Mouse (Mus musculus) embryonic facial prominence, embryonic 15.5 days (tissue): ENCODE results near the gene Megf6. TPM values are rescaled to one million over a fixed set of nuclear protein-coding genes. Genes with fewer than 3 reads are reported as not detected.

ENCODE experiments used
- ATAC-seq: fragments of 200-750 bp; cut with Nextera tagmentation; 2 replicates; pipeline ENCODE4 v1.8.0; 2017; ENCODE audit warnings: low read depth, moderate TSS enrichment; ENCODE audit not compliant: insufficient number of reproducible peaks, low FRiP score, low TSS enrichment
- H3K27ac ChIP-seq: fragments of 300-500 bp; sonication (generic); replicated peaks from 2 replicates; pipeline ENCODE4 v1.5.1; 2015; ENCODE audit warnings: mild to moderate bottlenecking, inconsistent platforms
- H3K27me3 ChIP-seq: fragments of 300-500 bp; sonication (generic); 2 replicates; pipeline ENCODE4 v1.6.1; 2015; ENCODE audit warnings: inconsistent platforms
- H3K36me3 ChIP-seq: fragments of 300-500 bp; sonication (generic); 2 replicates; pipeline ENCODE4 v1.6.1; 2015; ENCODE audit warnings: mild to moderate bottlenecking, inconsistent platforms
- H3K4me1 ChIP-seq: fragments of 300-500 bp; sonication (generic); 2 replicates; pipeline ENCODE4 v1.6.1; 2015; ENCODE audit warnings: inconsistent platforms
- H3K4me2 ChIP-seq: fragments of 300-500 bp; sonication (generic); replicated peaks from 2 replicates; pipeline ENCODE4 v1.6.1; 2015; ENCODE audit warnings: mild to moderate bottlenecking, inconsistent platforms
- H3K4me3 ChIP-seq: fragments of 300-500 bp; sonication (generic); replicated peaks from 2 replicates; pipeline ENCODE4 v1.5.1; 2015; ENCODE audit warnings: mild to moderate bottlenecking, inconsistent platforms
- H3K9ac ChIP-seq: fragments of 300-500 bp; sonication (generic); 2 replicates; pipeline ENCODE4 v1.6.1; 2015; ENCODE audit warnings: inconsistent platforms
- H3K9me3 ChIP-seq: fragments of 300-500 bp; sonication (generic); replicated peaks from 2 replicates; pipeline ENCODE4 v1.6.1; 2016; ENCODE audit warnings: inconsistent platforms
- WGBS: fragments of 180-500 bp; shearing (Covaris S2); methylation state at CpG from one replicate; pipeline ENCODE4 v1.1.7; 2015; 5-methylcytosine and 5-hydroxymethylcytosine counted together
- polyA plus RNA-seq: library from polyadenylated mRNA; unstranded; fragments of >200 nt; fragmentation: Nextera tagmentation; extraction: Ambion mirVana; gene quantifications from 2 replicates; pipeline ENCODE4 v1.2.1, GENCODE M21; 2015

The Megf6 gene
- polyA plus RNA-seq, 1 experiment from 2014 or later = 146 TPM

DNA sequence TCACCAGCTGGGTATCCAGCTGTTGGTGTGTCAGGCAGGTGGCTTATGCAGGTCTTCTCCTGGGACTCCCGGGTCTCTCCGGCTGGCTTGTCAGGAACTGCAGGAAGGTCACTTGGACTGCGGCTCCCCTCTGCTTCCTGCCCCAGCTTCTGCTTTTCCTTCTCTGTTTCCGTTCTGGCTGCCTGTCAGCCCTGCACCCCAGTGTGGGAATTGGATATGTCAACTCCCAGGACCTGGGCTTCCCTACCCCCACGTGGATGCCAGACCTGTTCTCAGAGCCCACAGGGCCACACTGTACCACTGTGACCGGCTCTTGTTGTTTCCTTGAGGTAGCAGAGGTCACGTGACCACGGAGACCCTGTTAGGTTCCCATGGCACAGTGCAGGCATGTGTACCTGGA lies 18.4 kb downstream of the Megf6 start:
- Histone ChIP-seq H3K4me1 (no peaks in the 10 kb centered on the region), H3K9me3 (no peaks in the 10 kb centered on the region), H3K27ac (no peak overlapping the region), H3K27me3 (no peaks in the 10 kb centered on the region), H3K9ac (no peak overlapping the region), H3K4me2 (no peak overlapping the region), H3K4me3 (no peak overlapping the region), H3K36me3 (0 out of 2 replicates have a peak, but pooled peaks cover 2% of the 10 kb centered on the region)
- 77% methylated on average over 8 of the region's 8 CpGs for WGBS
- no peak for ATAC-seq

DNA sequence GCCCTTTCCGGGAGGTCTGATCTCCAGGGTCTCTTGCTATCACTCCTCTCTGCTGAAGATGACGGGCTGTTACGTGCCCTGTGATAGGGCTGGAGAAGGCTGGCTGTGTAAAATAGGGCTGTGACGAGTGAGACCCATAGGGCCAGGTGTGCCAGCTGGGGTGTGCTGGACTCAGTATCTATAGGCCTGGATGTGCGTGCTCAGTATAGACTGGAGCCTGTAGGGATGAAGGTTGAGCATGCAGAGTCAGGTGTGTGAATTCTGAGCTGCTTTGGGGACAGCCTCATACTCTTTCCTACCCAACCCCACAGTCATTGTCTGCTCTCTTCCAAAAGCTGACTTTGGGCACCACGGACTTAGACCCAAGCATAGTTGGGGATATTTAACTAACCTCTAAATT lies 27.4 kb downstream of the Megf6 start:
- Histone ChIP-seq H3K9me3 (no peaks in the 10 kb centered on the region), H3K4me1 (peaks cover 17% of the 10 kb centered on the region), H3K4me3 (no peak overlapping the region), H3K27ac (peak overlapping the region; percentile 88), H3K36me3 (0 out of 2 replicates have a peak, but pooled peaks cover 4% of the 10 kb centered on the region), H3K27me3 (no peaks in the 10 kb centered on the region), H3K4me2 (no peak overlapping the region), H3K9ac (no peak overlapping the region)
- WGBS = 52% methylated on average over 6 of the region's 6 CpGs
- ATAC-seq = 0 out of 2 replicates have a peak, but pooled peaks have one; percentile 36

DNA sequence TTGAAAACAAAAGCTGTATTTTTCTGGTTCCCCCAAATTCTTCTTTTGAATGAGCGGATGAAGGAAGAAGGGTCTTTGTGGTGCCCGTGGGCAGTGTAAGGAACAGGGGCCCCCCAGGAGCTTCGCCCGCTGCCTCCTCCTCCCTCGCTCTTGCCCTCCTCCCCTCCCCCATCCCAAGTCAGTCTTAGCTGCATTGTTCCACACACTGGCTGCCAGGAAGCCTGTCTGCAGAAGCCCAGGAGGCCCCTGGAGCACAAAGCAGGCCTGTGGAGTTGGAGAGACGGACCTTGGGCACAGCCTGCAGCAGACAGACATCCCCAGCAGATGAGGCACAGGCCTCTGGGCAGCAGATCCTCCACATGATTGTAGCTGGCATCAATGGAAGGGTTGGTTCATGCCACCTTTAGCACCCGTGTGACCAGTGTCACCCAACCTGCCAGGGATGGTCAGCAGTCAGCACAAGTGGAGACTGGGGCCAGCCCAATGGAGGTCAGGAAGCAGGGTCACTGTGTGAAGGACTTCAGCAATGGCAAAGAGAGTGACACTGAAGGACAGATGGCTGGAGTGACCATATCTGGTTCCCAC lies 27.9 kb downstream of the Megf6 start:
- Histone ChIP-seq H3K9me3 (no peaks in the 10 kb centered on the region), H3K4me1 (peaks cover 17% of the 10 kb centered on the region), H3K36me3 (0 out of 2 replicates have a peak, but pooled peaks cover 4% of the 10 kb centered on the region), H3K4me2 (no peak overlapping the region; the same call in 1 of the 2 replicates), H3K4me3 (no peak overlapping the region), H3K9ac (peak overlapping the region; percentile 19; the same call in 1 of the 2 replicates), H3K27me3 (no peaks in the 10 kb centered on the region), H3K27ac (peak overlapping the region; percentile 88)
- WGBS = 33% methylated on average over 7 of the region's 7 CpGs
- ATAC-seq = no peak

DNA sequence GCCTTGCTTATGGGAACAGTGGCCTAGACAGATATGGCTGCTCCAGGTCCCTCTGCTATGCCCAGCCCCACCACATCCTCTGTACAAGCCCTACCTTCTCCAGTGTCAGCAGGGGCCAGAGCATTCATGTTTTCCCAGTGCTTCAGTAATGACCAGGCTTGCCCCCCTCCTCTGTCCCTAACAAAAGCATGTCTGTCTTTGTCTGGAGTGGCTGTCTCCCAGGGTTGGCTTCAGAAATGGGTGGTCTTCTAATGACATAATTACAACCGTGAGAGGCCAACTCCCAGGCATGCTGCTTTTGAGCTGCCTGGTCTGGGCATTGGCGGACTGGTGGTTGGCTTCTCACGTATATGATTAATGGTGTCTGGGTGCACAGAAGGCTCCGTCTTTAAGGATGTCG lies 31.0 kb downstream of the Megf6 start:
- H3K4me2 ChIP-seq = no peak overlapping the region
- H3K9me3 ChIP-seq = no peaks in the 10 kb centered on the region
- H3K27me3 ChIP-seq = no peaks in the 10 kb centered on the region
- H3K4me3 ChIP-seq = no peak overlapping the region
- 54% methylated on average over 5 of the region's 5 CpGs for WGBS
- no peak overlapping the region for H3K9ac ChIP-seq
- H3K4me1 ChIP-seq = peaks cover 33% of the 10 kb centered on the region
- ATAC-seq = peak; percentile 17; the same call in 1 of the 2 replicates
- no peaks in the 10 kb centered on the region for H3K36me3 ChIP-seq
- no peak overlapping the region for H3K27ac ChIP-seq

DNA sequence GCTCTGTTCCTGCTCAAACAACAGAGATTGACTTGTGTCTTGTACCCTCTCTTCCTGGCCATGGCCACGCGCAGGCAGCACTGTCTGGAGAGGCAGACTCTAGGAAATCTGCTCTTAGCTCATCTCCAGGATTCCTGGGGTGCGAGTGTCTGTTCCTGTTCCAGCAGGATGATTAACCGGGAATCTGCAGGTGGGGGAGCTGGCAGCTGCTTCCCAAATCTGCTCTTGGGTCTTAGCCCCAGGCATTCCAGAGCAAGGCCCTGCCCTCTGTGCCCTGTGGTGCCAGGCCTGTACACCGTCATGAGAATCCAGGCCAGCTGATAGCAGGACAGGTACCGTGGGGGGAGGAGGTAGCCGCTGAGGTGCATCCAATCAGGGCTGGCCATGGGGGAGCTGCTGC lies 34.0 kb downstream of the Megf6 start:
- H3K9ac ChIP-seq = no peak overlapping the region

DNA sequence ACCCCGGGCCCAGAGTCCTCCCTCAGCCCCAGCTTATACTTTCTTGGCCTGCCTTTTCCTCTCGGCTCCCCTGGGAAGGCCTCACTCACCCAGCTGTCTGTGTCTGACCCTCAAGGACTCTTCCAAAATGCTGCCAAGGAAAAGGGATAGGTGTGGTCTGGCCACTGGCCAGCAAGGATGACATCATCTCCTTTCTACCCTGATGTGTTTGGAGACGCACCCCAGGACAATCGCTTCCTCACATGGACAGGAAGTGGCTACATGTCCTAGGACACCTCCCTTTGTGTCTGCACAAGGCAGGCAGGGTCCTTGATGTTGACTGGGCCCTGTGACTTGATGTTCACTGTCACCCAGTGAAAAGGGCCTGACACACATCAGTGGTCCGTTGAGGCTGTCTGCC lies 34.9 kb downstream of the Megf6 start:
- Histone ChIP-seq H3K4me3 (no peak overlapping the region), H3K9ac (0 out of 2 replicates have a peak overlapping the region, but pooled peaks have one; percentile 6), H3K27ac (no peak overlapping the region), H3K36me3 (no peaks in the 10 kb centered on the region), H3K9me3 (no peaks in the 10 kb centered on the region), H3K4me1 (peaks cover 42% of the 10 kb centered on the region), H3K4me2 (no peak overlapping the region), H3K27me3 (no peaks in the 10 kb centered on the region)
- WGBS = 61% methylated on average over 5 of the region's 5 CpGs
- no peak for ATAC-seq

More for the DNA sequence above, 34.0 kb downstream of the Megf6 start:
- Histone ChIP-seq H3K4me3 (no peak overlapping the region), H3K4me2 (no peak overlapping the region), H3K27me3 (no peaks in the 10 kb centered on the region), H3K36me3 (no peaks in the 10 kb centered on the region), H3K9me3 (no peaks in the 10 kb centered on the region), H3K4me1 (peaks cover 35% of the 10 kb centered on the region), H3K27ac (no peak overlapping the region)
- no peak for ATAC-seq
- WGBS = 67% methylated on average over 7 of the region's 7 CpGs

DNA sequence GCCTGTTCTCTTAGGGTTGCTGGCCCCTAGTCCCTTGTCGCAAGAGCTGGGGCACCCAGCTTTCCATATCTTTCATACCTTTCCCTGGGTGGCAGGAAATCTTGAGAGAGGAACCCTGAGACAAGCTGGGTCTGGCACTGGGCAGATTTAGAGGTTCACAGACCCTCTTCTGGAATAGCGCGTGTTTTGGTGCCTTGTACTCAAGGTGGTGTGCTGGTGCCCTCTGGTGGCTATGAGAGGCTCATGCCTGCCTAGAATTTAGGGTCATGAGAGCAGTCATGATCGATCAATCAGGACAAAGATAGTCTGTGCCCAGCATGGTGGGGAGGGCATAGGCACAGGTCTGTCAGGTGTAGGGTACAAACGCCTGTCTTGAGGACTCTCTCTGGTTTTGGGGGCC lies 36.7 kb downstream of the Megf6 start:
- Histone ChIP-seq H3K9ac (no peak overlapping the region), H3K36me3 (no peaks in the 10 kb centered on the region), H3K27ac (no peak overlapping the region), H3K27me3 (no peaks in the 10 kb centered on the region), H3K4me2 (no peak overlapping the region), H3K4me3 (no peak overlapping the region), H3K9me3 (no peaks in the 10 kb centered on the region), H3K4me1 (peaks cover 53% of the 10 kb centered on the region)
- ATAC-seq = no peak
- 13% methylated on average over 5 of the region's 5 CpGs for WGBS

DNA sequence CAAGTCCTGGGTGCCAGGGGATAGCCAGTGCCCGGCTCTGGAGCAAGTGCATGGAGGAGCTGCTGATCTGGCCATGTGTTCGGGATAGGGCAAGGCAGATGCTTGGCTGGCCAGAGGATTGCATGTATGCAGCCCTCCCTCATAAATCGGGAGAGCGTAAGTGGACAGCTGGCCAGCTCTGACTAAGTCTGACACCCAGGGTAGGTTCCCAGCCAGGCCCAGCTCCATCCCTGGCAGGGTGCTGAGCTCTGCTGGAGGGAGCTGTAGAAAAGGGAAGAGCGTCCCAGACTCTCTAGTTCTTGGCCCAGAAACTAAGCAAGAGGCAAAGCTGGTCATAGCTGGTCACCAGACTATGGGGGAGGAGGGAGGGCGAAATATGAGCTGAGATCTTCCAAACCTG lies 38.5 kb downstream of the Megf6 start:
- H3K9me3 ChIP-seq = no peaks in the 10 kb centered on the region
- H3K27me3 ChIP-seq = no peaks in the 10 kb centered on the region
- peak overlapping the region; percentile 79 for H3K27ac ChIP-seq
- no peak overlapping the region for H3K4me3 ChIP-seq
- no peaks in the 10 kb centered on the region for H3K36me3 ChIP-seq
- 77% methylated on average over 6 of the region's 6 CpGs for WGBS
- peaks cover 70% of the 10 kb centered on the region for H3K4me1 ChIP-seq
- H3K9ac ChIP-seq = no peak overlapping the region
- H3K4me2 ChIP-seq = no peak overlapping the region
- ATAC-seq = peak; percentile 7; the same call in 1 of the 2 replicates

DNA sequence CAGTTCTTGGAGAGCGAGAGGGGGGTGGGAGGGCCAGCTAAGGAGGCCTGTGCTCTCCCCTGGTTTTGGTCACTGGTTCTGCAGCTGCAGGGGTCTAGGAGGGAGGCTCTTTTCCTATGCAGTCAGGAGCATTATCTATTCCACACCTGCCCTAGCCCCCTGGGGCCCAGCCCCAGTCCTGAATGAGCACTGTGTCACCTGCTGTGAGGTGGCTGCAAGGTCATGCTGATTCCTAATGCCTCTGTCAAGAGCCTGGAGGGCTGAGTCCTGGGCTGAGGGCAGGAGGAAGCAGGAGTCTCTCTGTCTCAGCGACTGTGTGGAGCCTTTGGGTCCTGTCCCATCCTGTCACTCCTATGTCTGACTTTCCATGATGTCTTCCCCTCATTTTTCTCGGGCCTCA lies 39.3 kb downstream of the Megf6 start:
- no peak overlapping the region for H3K4me2 ChIP-seq
- no peaks in the 10 kb centered on the region for H3K9me3 ChIP-seq
- H3K4me1 ChIP-seq = peaks cover 69% of the 10 kb centered on the region
- ATAC-seq = no peak
- WGBS = 22% methylated on average over 3 of the region's 3 CpGs
- H3K36me3 ChIP-seq = no peaks in the 10 kb centered on the region
- peak overlapping the region; percentile 76 for H3K27ac ChIP-seq
- H3K4me3 ChIP-seq = no peak overlapping the region
- H3K27me3 ChIP-seq = no peaks in the 10 kb centered on the region
- no peak overlapping the region for H3K9ac ChIP-seq

DNA sequence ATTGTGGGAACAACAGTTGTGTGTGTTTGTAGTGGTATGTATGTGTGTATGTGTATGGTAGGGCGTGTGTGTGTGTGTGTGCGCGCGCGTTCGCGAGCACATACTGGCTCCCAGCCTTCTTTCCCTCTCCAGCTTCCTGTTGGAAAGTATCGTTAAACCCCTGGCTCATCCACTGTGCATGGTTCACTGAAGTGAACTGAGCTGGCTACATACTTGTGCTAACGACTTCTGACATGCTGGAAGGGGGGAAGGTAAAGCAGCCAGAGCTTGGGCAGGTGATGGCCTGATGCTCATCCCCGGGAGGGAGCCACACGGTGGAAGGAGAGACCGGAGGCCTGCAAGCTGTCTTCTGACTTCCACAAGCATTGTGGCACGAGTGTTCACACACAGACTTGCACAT lies 40.9 kb downstream of the Megf6 start:
- Histone ChIP-seq H3K9ac (no peak overlapping the region), H3K9me3 (no peaks in the 10 kb centered on the region), H3K27me3 (no peaks in the 10 kb centered on the region), H3K4me2 (no peak overlapping the region), H3K4me1 (peaks cover 62% of the 10 kb centered on the region), H3K36me3 (no peaks in the 10 kb centered on the region), H3K4me3 (no peak overlapping the region), H3K27ac (peak overlapping the region; percentile 85)
- WGBS = 50% methylated on average over 13 of the region's 13 CpGs
- ATAC-seq = no peak

DNA sequence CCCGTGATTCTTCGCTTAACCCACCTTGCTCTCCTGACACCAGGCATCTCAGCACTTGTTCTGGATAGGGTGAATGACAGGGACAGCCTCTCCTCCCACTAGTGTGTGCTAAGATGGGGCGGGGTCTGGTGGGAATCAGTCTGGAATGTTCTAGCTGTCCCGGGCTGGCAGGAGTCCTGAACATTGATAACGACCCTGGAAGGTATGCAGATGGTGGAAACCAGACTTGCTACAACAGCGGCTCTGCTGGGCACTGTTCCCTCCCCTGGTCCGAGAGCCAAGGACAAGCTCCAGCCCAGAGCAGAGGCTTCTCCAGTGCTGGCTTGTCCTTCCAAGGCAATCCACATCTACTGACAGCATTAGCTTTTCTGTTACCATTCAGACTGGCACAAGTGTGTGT lies 43.1 kb downstream of the Megf6 start:
- 0 out of 2 replicates have a peak, but pooled peaks have one; percentile 5 for ATAC-seq
- H3K36me3 ChIP-seq = no peaks in the 10 kb centered on the region
- H3K27me3 ChIP-seq = no peaks in the 10 kb centered on the region
- 43% methylated on average over 7 of the region's 7 CpGs for WGBS
- peaks cover 69% of the 10 kb centered on the region for H3K4me1 ChIP-seq
- H3K4me3 ChIP-seq = no peak overlapping the region
- no peak overlapping the region for H3K4me2 ChIP-seq
- H3K27ac ChIP-seq = peak overlapping the region; percentile 85
- no peak overlapping the region for H3K9ac ChIP-seq
- no peaks in the 10 kb centered on the region for H3K9me3 ChIP-seq

DNA sequence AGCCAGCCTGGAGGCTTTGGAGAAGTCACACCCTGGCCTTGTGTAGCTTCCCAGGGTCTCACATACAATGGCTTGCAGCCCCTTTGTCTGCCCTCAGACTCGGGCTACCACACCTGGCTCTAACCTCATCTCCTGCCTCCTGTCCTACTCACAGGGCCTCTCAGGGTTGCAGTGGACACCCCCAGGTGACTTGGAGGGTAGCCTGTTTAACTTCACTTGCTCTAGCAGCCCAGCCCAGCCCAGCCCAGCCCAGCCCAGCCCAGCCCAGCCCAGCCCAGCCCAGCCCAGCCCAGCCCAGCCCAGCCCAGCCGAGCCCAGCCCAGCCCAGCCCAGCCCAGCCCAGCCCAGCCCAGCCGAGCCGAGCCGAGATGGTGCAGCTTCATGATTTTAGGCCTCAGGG lies 43.5 kb downstream of the Megf6 start:
- 0 out of 2 replicates have a peak overlapping the region, but pooled peaks have one; percentile 5 for H3K4me2 ChIP-seq
- H3K4me1 ChIP-seq = peaks cover 70% of the 10 kb centered on the region
- H3K9ac ChIP-seq = no peak overlapping the region
- no peaks in the 10 kb centered on the region for H3K9me3 ChIP-seq
- ATAC-seq = no peak
- H3K36me3 ChIP-seq = no peaks in the 10 kb centered on the region
- no peak overlapping the region for H3K4me3 ChIP-seq
- peak overlapping the region; percentile 85 for H3K27ac ChIP-seq
- H3K27me3 ChIP-seq = no peaks in the 10 kb centered on the region
- 13% methylated on average over 5 of the region's 5 CpGs for WGBS
